Mouse (Mus musculus) hindbrain, embryonic 12.5 days (tissue): ENCODE data around the gene Sohlh2. TPM values are rescaled to one million over a fixed set of nuclear protein-coding genes. Genes with fewer than 3 reads are reported as not detected.

ENCODE experiments used
- ATAC-seq: fragments of 200-750 bp; cut with Nextera tagmentation; 2 replicates; pipeline ENCODE4 v1.8.0; 2017; ENCODE audit warnings: moderate TSS enrichment; ENCODE audit not compliant: low FRiP score
- H3K27ac ChIP-seq: fragments of 300-500 bp; sonication (generic); 2 replicates; pipeline ENCODE4 v1.5.1; 2016; ENCODE audit warnings: mild to moderate bottlenecking
- H3K27me3 ChIP-seq: fragments of 300-500 bp; sonication (generic); 2 replicates; pipeline ENCODE4 v1.6.1; 2016; ENCODE audit warnings: mild to moderate bottlenecking
- H3K36me3 ChIP-seq: fragments of 300-500 bp; sonication (generic); 2 replicates; pipeline ENCODE4 v1.6.1; 2016; ENCODE audit warnings: mild to moderate bottlenecking
- H3K4me1 ChIP-seq: fragments of 300-500 bp; sonication (generic); 2 replicates; pipeline ENCODE4 v1.6.1; 2016
- H3K4me2 ChIP-seq: fragments of 300-500 bp; sonication (generic); replicated peaks from 2 replicates; pipeline ENCODE4 v1.6.1; 2016; ENCODE audit warnings: mild to moderate bottlenecking
- H3K4me3 ChIP-seq: fragments of 300-500 bp; sonication (generic); 2 replicates; pipeline ENCODE4 v1.5.1; 2016; ENCODE audit warnings: mild to moderate bottlenecking
- H3K9ac ChIP-seq: fragments of 300-500 bp; sonication (generic); 2 replicates; pipeline ENCODE4 v1.6.1; 2016; ENCODE audit warnings: mild to moderate bottlenecking, moderate library complexity
- H3K9me3 ChIP-seq: fragments of 300-500 bp; sonication (generic); replicated peaks from 2 replicates; pipeline ENCODE4 v1.6.1; 2016; ENCODE audit warnings: mild to moderate bottlenecking
- WGBS: fragments of 180-500 bp; shearing (Covaris S2); methylation state at CpG from one replicate; pipeline ENCODE4 v1.1.7; 2016; 5-methylcytosine and 5-hydroxymethylcytosine counted together
- polyA plus RNA-seq: library from polyadenylated mRNA; unstranded; fragments of >200 nt; fragmentation: Nextera tagmentation; extraction: Ambion mirVana; gene quantifications from 2 replicates; pipeline ENCODE4 v1.2.1, GENCODE M21; 2016

Sohlh2 gene
- polyA plus RNA-seq, result not detected in 2 replicates

DNA sequence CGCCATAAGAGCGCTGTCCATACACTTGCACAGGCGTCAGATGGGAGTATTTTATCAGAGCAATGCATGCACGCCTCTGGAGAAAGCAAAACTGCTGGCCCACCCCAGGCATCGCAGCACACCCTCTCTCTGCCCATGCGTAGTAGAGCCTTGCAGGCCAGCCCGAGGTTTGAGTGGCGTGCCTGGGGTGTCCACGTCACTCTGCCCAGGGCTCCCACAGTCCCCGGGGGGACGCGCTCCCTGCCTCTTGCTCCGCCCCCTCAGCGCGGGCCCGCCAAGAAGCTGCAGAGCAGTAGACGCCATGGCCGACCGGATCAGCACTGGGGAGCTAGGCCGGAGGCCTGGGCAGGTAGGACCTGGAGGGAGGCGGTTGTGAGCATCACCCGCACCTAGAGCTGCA, at the start of gene Sohlh2:
Gene Sohlh2, plus strand, starts transcription at position 263 of the 400 bp plus-strand sequence.
- Histone ChIP-seq H3K27ac (no peak within 1 kb of the TSS), H3K4me2 (no peak within 1 kb of the TSS), H3K4me3 (no peak within 1 kb of the TSS), H3K9me3 (no peaks in the 10 kb centered on the region), H3K9ac (no peak within 1 kb of the TSS), H3K36me3 (no peaks in the 10 kb centered on the region), H3K27me3 (no peaks in the 10 kb centered on the region), H3K4me1 (no peaks in the 10 kb centered on the region)
- ATAC-seq, result no peak
- 90% methylated on average over 22 of the region's 22 CpGs for WGBS

DNA sequence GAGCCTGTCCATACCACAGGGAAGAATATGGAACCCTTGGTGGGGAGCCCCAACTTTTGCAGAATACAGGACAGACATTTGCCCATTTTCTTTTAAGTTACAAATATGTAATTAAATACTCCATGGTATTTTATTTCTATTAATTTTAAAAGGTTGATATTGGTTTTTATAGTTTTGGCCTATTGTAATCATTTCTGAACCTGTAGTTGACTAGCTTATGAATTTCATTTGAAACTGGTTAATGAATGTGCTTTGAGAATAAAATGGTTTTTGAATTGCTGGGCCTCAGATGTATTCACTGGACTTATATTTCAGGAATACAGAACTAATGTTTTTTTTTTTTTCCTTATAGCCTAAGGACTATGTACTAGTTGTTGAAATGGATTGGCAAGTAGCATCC, 44.8 kb upstream of the Sohlh2 start, which contains the start of gene Ccdc169:
Gene Ccdc169, plus strand, starts transcription at position 301 of the 400 bp plus-strand sequence.
- no peak within 1 kb of the TSS for H3K9ac ChIP-seq
- no peaks in the 10 kb centered on the region for H3K27me3 ChIP-seq
- H3K4me3 ChIP-seq, result no peak within 1 kb of the TSS
- no peak for ATAC-seq
- H3K4me1 ChIP-seq, result no peaks in the 10 kb centered on the region
- peaks cover 36% of the 10 kb centered on the region for H3K36me3 ChIP-seq
- H3K27ac ChIP-seq, result no peak within 1 kb of the TSS
- H3K4me2 ChIP-seq, result no peak within 1 kb of the TSS
- H3K9me3 ChIP-seq, result no peaks in the 10 kb centered on the region

DNA sequence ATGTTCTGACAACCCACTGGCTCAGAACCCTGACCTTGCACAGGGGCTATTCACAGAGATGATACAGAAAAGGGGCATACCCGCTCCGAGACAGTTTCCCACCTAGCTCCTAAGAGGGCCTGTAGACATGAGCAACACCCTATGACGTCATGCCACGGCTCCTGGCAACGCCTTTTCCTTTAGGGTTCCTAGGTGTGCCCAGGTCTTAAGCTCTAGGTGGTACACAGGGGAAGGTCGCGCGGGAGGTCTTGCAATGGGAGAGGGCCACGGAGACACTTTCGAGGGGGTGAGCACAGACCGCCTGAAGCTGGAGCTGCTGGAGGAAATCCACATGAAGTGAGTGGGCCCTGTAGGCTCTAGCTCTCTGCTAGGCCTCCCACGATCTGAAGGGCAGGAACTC, 42.0 kb upstream of the Sohlh2 start:
- no peak overlapping the region for H3K4me3 ChIP-seq
- ATAC-seq, result no peak
- WGBS, result 92% methylated on average over 12 of the region's 12 CpGs

DNA sequence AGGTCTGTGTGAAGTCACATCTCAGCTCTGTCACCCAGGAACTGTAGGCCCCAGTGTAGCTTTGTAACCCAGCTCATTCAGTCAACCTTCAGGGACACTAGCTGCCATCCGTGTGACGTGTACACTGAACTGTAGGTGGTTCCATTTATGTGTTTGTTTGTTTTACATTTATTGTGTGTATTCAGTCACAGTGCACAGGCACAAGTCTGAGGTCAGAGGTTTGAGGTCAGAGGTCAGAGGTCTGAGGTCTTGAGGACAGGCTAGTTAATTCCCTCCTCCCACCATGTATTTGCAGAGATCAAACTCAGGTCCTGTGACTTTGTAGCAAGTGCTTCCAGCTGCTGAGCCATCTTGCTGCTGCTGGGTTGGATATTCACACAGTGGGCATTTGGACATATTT, 40.4 kb upstream of the Sohlh2 start:
- no peaks in the 10 kb centered on the region for H3K4me1 ChIP-seq
- no peaks in the 10 kb centered on the region for H3K9me3 ChIP-seq
- no peak overlapping the region for H3K27ac ChIP-seq
- H3K9ac ChIP-seq, result no peak overlapping the region
- H3K4me3 ChIP-seq, result no peak overlapping the region
- WGBS, result 43% methylated on average over 2 of the region's 2 CpGs
- no peaks in the 10 kb centered on the region for H3K27me3 ChIP-seq
- H3K36me3 ChIP-seq, result peaks cover 11% of the 10 kb centered on the region
- ATAC-seq, result no peak
- H3K4me2 ChIP-seq, result no peak overlapping the region

More for the DNA sequence above, 42.0 kb upstream of the Sohlh2 start:
- no peaks in the 10 kb centered on the region for H3K27me3 ChIP-seq
- no peak overlapping the region for H3K27ac ChIP-seq
- peaks cover 22% of the 10 kb centered on the region for H3K36me3 ChIP-seq
- no peak overlapping the region for H3K9ac ChIP-seq
- H3K9me3 ChIP-seq, result no peaks in the 10 kb centered on the region
- H3K4me2 ChIP-seq, result no peak overlapping the region
- no peaks in the 10 kb centered on the region for H3K4me1 ChIP-seq

DNA sequence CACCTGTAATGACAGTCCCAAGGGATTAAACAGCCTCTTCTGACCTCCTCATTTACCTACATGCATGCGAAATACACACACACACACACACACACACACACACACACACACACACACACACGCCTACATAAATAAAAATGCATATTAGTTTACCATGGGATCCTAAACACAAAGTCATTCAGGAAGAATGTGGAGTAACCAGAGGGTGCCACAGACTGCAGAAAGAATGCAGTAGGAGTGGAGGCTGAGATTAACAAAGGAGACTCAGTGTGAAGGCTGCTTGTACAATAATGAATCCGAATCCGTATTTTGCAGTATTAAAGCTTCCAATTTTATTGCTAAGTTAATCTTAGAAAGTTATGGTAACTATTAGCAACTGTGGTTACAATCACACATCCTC, 36.9 kb upstream of the Sohlh2 start:
- Histone ChIP-seq H3K4me2 (no peak overlapping the region), H3K27me3 (no peaks in the 10 kb centered on the region)
- 87% methylated on average over 4 of the region's 4 CpGs for WGBS

DNA sequence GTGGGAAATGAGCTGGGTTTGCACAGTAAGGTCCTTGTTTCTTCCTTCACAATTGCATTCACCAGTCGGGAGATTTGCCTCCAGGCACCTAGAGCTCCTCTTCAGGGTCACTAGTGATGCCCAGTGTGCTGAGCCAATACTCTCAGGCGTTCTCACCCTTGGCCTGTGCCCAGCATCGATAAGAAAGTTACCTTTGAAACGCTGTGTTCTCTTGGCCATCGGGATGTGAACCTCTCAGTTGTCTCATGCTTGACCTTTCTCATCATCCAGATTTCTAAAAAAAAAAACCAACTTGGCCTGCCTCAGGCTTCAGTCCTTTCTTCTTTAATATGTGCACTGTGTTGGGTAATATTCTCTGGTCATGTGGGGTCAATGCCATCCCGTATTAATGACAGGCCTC, 35.4 kb upstream of the Sohlh2 start:
- H3K4me2 ChIP-seq, result no peak overlapping the region
- no peaks in the 10 kb centered on the region for H3K4me1 ChIP-seq
- H3K9ac ChIP-seq, result no peak overlapping the region
- H3K27ac ChIP-seq, result no peak overlapping the region
- H3K27me3 ChIP-seq, result no peaks in the 10 kb centered on the region
- no peaks in the 10 kb centered on the region for H3K36me3 ChIP-seq
- no peak overlapping the region for H3K4me3 ChIP-seq
- H3K9me3 ChIP-seq, result no peaks in the 10 kb centered on the region
- WGBS, result 77% methylated on average over 6 of the region's 6 CpGs
- ATAC-seq, result no peak

More for the DNA sequence above, 36.9 kb upstream of the Sohlh2 start:
- Histone ChIP-seq H3K9me3 (no peaks in the 10 kb centered on the region), H3K4me1 (no peaks in the 10 kb centered on the region), H3K27ac (no peak overlapping the region), H3K36me3 (no peaks in the 10 kb centered on the region), H3K9ac (no peak overlapping the region), H3K4me3 (no peak overlapping the region)
- ATAC-seq, result no peak

DNA sequence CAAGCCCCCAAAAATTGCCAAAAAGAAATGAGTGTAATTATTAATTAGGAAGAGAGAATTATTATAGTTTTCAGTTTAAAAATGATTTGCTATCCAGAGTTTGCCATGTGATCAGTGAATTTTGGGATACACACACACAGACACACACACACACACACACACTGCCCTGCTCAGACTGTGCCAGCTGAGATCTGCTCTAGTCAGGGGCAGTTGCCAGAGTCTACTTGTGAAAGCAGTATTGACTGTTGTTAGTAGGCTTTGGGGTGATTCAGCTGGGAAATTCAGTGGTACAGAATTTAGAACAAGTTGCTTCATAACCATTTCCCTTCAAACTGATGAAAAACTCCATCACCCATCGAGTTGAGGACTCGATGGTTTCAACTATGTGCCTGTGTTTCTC, 34.7 kb upstream of the Sohlh2 start:
- H3K9me3 ChIP-seq, result no peaks in the 10 kb centered on the region
- H3K27ac ChIP-seq, result no peak overlapping the region
- no peaks in the 10 kb centered on the region for H3K36me3 ChIP-seq
- no peak overlapping the region for H3K9ac ChIP-seq
- no peak for ATAC-seq
- H3K4me1 ChIP-seq, result 0 out of 2 replicates have a peak, but pooled peaks cover 2% of the 10 kb centered on the region
- H3K27me3 ChIP-seq, result no peaks in the 10 kb centered on the region
- 93% methylated on average over 2 of the region's 2 CpGs for WGBS
- no peak overlapping the region for H3K4me3 ChIP-seq
- no peak overlapping the region for H3K4me2 ChIP-seq

DNA sequence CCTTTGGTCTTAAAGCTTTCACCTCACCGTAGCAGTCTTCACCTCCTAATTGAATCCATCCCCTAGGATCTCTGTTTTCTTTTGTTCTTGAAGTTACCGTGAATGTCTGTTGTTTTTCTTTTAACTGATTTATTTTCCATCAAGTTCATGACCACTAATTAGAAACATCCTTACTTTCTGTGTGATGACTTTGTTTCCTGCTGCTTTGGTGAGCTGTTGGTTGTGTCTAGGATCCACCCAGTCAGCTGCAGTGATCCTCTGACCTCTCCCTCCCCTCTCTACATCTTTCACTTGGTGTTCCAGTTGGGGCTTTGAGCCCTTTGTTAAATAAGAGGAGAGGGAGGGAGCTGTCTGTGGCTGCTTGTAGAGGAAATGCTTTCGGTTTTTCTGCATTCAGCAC, 33.7 kb upstream of the Sohlh2 start:
- no peak overlapping the region for H3K9ac ChIP-seq
- H3K4me2 ChIP-seq, result no peak overlapping the region
- H3K36me3 ChIP-seq, result no peaks in the 10 kb centered on the region
- H3K27me3 ChIP-seq, result no peaks in the 10 kb centered on the region
- WGBS, result 16% methylated on average over 3 of the region's 3 CpGs
- no peak for ATAC-seq
- H3K9me3 ChIP-seq, result no peaks in the 10 kb centered on the region
- H3K27ac ChIP-seq, result no peak overlapping the region
- no peak overlapping the region for H3K4me3 ChIP-seq
- 0 out of 2 replicates have a peak, but pooled peaks cover 2% of the 10 kb centered on the region for H3K4me1 ChIP-seq

DNA sequence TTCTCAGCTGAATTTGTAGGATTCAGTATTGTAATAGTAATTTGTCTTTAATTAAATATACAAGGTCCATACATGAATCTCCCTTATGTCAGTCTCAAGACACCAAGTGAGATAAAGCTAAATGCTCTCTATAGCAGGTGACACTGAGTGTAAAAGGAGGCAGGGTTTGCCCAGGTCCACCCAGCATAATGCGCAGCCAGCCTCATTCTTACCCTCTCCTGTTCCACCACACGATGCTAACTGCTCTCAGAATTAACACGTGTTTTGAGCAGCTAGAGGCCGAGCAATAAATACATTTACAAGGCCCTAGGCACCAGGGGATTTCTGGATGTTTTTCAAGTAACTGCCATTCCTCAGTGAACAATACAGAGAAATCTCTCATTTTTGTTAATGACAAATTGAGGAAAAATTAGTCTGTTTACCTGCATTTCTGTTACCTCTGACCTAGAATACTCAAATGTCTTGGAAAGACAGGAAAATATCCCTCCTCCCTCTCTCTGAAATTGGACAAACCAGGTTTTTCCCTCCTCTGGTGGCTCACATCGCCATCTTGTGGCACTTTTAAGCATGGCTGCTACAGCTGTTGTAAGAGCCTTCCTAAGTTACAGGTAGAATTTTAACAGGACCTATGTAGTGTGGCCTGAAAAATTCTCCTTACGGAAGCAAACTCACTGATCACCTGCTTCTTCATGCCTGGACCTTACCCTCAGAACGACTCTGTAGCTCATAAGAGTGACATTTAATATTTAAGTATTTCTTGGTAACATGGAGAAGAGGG, 30.0 kb upstream of the Sohlh2 start:
- Histone ChIP-seq H3K9me3 (no peaks in the 10 kb centered on the region), H3K27ac (no peak overlapping the region), H3K4me2 (no peak overlapping the region), H3K27me3 (no peaks in the 10 kb centered on the region), H3K4me1 (0 out of 2 replicates have a peak, but pooled peaks cover 2% of the 10 kb centered on the region), H3K9ac (no peak overlapping the region), H3K36me3 (no peaks in the 10 kb centered on the region), H3K4me3 (no peak overlapping the region)
- WGBS, result 46% methylated on average over 7 of the region's 7 CpGs
- no peak for ATAC-seq

DNA sequence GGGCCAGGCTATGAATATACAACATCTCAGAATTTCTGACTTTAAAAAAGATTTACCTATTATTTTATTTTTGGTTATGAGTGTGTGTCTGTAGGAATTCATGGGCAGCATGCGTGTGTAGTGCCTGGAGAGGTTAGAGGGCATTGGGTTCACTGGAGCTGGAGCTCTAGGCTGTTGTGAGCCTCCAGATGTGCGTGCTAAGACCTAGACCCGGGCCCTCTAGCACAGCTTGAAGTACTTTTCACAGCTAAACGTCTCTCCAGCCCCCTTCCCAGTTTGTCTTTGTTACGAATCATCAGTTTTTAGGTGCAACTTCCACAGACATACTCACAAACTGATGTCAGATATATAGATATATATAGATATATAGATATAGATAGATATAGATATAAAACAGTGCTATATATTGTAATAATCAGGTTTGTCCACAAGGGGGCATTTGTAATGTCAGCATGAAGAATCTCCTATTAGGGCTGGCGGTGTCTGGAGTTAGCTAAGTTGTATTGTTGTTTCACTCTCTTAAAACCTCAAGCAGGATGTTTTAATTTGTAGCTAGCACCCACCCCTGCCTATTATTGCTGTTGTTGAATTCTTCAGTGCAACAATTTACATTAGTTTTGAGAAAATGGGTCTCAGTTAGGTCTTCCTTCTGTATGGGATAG, 29.0 kb upstream of the Sohlh2 start:
- Histone ChIP-seq H3K4me3 (no peak overlapping the region), H3K4me1 (0 out of 2 replicates have a peak, but pooled peaks cover 2% of the 10 kb centered on the region), H3K4me2 (no peak overlapping the region), H3K27me3 (no peaks in the 10 kb centered on the region), H3K27ac (no peak overlapping the region), H3K36me3 (no peaks in the 10 kb centered on the region), H3K9ac (no peak overlapping the region), H3K9me3 (no peaks in the 10 kb centered on the region)
- WGBS, result 66% methylated on average over 6 of the region's 6 CpGs
- ATAC-seq, result 0 out of 2 replicates have a peak, but pooled peaks have one; percentile 39

DNA sequence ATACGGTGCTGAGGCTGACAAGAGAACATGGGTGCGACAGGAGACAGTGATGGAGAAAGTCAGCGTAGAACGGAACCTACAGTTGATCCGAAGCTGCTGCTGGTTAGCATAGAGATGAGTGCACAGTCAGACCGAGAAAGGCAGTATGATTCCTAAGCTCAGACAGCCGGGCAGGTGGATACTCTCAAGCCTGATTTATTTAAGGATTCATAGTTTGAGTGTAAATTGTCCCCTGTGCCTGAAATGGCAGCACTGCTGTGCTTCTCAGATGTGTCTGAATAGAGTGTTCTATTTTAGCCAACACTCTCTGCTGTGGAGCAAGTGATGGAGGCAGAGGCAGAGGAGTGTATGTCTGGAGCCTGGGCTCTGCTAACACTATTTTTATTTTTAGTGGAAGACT, 27.7 kb upstream of the Sohlh2 start:
- no peak overlapping the region for H3K4me2 ChIP-seq
- no peak overlapping the region for H3K4me3 ChIP-seq
- H3K27me3 ChIP-seq, result no peaks in the 10 kb centered on the region
- no peaks in the 10 kb centered on the region for H3K9me3 ChIP-seq
- H3K4me1 ChIP-seq, result 0 out of 2 replicates have a peak, but pooled peaks cover 2% of the 10 kb centered on the region
- no peak overlapping the region for H3K27ac ChIP-seq
- 91% methylated on average over 7 of the region's 7 CpGs for WGBS
- ATAC-seq, result no peak
- H3K36me3 ChIP-seq, result no peaks in the 10 kb centered on the region
- H3K9ac ChIP-seq, result no peak overlapping the region

DNA sequence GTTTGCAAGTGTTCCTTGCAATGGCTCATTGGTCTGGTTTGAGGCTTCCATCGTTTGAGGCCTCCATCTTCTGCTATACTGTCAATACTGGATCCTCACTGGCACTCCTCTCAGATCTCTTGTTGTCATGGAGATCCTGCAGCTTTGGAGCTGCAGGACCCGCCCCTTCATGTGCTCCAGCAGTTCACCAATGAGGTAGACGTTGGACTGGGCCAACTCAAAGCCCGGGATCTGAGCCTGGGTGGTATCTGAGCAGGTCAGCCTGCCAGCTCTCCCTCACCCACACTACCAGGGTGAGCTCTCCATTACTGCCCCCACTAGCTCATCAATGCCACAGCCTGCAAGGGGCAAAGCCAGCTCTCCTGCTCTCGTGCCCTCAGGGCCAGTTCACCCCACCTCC, 24.4 kb upstream of the Sohlh2 start:
- no peak overlapping the region for H3K4me3 ChIP-seq
- WGBS, result 61% methylated on average over 5 of the region's 5 CpGs
- H3K9me3 ChIP-seq, result no peaks in the 10 kb centered on the region
- H3K4me1 ChIP-seq, result no peaks in the 10 kb centered on the region
- no peak overlapping the region for H3K9ac ChIP-seq
- no peak overlapping the region for H3K27ac ChIP-seq
- ATAC-seq, result 0 out of 2 replicates have a peak, but pooled peaks have one; percentile 50
- H3K27me3 ChIP-seq, result no peaks in the 10 kb centered on the region
- no peak overlapping the region for H3K4me2 ChIP-seq
- no peaks in the 10 kb centered on the region for H3K36me3 ChIP-seq
